Mouse (Mus musculus): ENCODE results near the gene Mipol1.

GRCm38 (mm10) chr12:57204276-57204851 lies 25.9 kb upstream of the Mipol1 start:
- TF ChIP-seq CTCF (IDR thresholded peaks at IDR 0.05; ENCODE audit: insufficient read depth, low read depth, low read length) (no peak), POLR2A (IDR thresholded peaks at IDR 0.05; ENCODE audit: insufficient read depth, low read depth, low read length) (no peak)

Measured in olfactory bulb, adult 2 months (tissue).